Mouse (Mus musculus): ENCODE data around the gene 2410131K14Rik.

GRCm38 (mm10) chr5:118259152-118259551, 14.1 kb downstream of the 2410131K14Rik start:
- TF ChIP-seq POLR2A (IDR thresholded peaks at IDR 0.05; ENCODE audit: control insufficient read depth, extremely low read depth, insufficient read depth, low read length, poor library complexity) (no peak), CTCF (IDR thresholded peaks at IDR 0.05; ENCODE audit: borderline replicate concordance, control insufficient read depth, extremely low read depth, insufficient read depth, low read length, poor library complexity) (no peak)

All from thymus, adult 2 months (tissue).